Mouse (Mus musculus): ENCODE data around the gene Pgc.

The Pgc gene

GRCm38 (mm10) chr17:47726566-47726965 lies at the start of gene Pgc:
Gene Pgc, plus strand, starts transcription at chr17:47726842.
- DNase-seq, result no peak

- no peak for DNase-seq
These were observed 48.4 kb upstream of the Pgc start for GRCm38 (mm10) chr17:47678238-47678637.

- no peak for DNase-seq
These were observed 47.9 kb upstream of the Pgc start for GRCm38 (mm10) chr17:47678702-47679101.

- no peak for DNase-seq
These were observed 43.8 kb upstream of the Pgc start for GRCm38 (mm10) chr17:47682836-47683235.

- DNase-seq, result peak; percentile 96 to 98
These were observed 39.0 kb upstream of the Pgc start for GRCm38 (mm10) chr17:47687409-47688343.

- DNase-seq, result no peak
These were observed 38.4 kb upstream of the Pgc start, which contains the start of gene Tomm6 for GRCm38 (mm10) chr17:47688344-47688607. Gene Tomm6, minus strand, starts transcription at chr17:47688386.

GRCm38 (mm10) chr17:47688608-47689575 lies 37.8 kb upstream of the Pgc start, which contains the start of gene Frs3:
Gene Frs3, plus strand, starts transcription at chr17:47689030.
- DNase-seq, result peak; percentile 83 to 90

- DNase-seq, result no peak
These were observed 36.7 kb upstream of the Pgc start for GRCm38 (mm10) chr17:47689894-47690293.

- DNase-seq, result no peak
These were observed 35.0 kb upstream of the Pgc start for GRCm38 (mm10) chr17:47691650-47692049.

- no peak for DNase-seq
These were observed 32.8 kb upstream of the Pgc start for GRCm38 (mm10) chr17:47693671-47694441.

GRCm38 (mm10) chr17:47694442-47694502 lies 32.4 kb upstream of the Pgc start, which contains the start of gene Gm21981:
Gene Gm21981, minus strand, starts transcription at chr17:47694455.
- no peak for DNase-seq

GRCm38 (mm10) chr17:47694503-47695336 lies 31.9 kb upstream of the Pgc start, which contains the start of gene Prickle4:
Gene Prickle4, minus strand, starts transcription at chr17:47694736.
- DNase-seq, result peak; percentile 99

GRCm38 (mm10) chr17:47695337-47695710 lies 31.3 kb upstream of the Pgc start:
- DNase-seq, result no peak

GRCm38 (mm10) chr17:47698156-47698555 lies 28.5 kb upstream of the Pgc start:
- no peak for DNase-seq

GRCm38 (mm10) chr17:47699055-47699454 lies 27.6 kb upstream of the Pgc start:
- DNase-seq, result no peak

- DNase-seq, result no peak
These were observed 24.8 kb upstream of the Pgc start for GRCm38 (mm10) chr17:47701793-47702192.

GRCm38 (mm10) chr17:47702548-47703345 lies 23.9 kb upstream of the Pgc start:
- no peak for DNase-seq

- no peak for DNase-seq
These were observed 23.1 kb upstream of the Pgc start for GRCm38 (mm10) chr17:47703556-47703955.

GRCm38 (mm10) chr17:47704692-47705091 lies 21.9 kb upstream of the Pgc start:
- DNase-seq, result no peak

GRCm38 (mm10) chr17:47706196-47706595 lies 20.4 kb upstream of the Pgc start:
- DNase-seq, result no peak

GRCm38 (mm10) chr17:47707961-47708360 lies 18.7 kb upstream of the Pgc start:
- no peak for DNase-seq
